Mouse (Mus musculus) macrophage (primary cell): ENCODE measurements around the gene Akap1. TPM values are rescaled to one million over a fixed set of nuclear protein-coding genes. Genes with fewer than 3 reads are reported as not detected.

ENCODE experiments used
- H3K27ac ChIP-seq: fragments of 350-480 bp; formaldehyde crosslinking; 2 replicates; pipeline ENCODE4 v1.9.0; 2021
- H3K36me3 ChIP-seq: fragments of 350-480 bp; formaldehyde crosslinking; 2 replicates; pipeline ENCODE4 v1.9.0; 2021; ENCODE audit errors: inconsistent target
- H3K4me3 ChIP-seq: fragments of 350-480 bp; formaldehyde crosslinking; 2 replicates; pipeline ENCODE4 v1.9.0; 2021; ENCODE audit errors: inconsistent target
- H3K79me2 ChIP-seq: fragments of 350-480 bp; formaldehyde crosslinking; 2 replicates; pipeline ENCODE4 v1.9.0; 2021; ENCODE audit errors: inconsistent target
- WGBS: methylation state at CpG from one replicate; pipeline ENCODE4 v1.1.7; 2026; ENCODE audit warnings: inconsistent platforms; ENCODE audit not compliant: missing documents; 5-methylcytosine and 5-hydroxymethylcytosine counted together
- polyA plus RNA-seq: library from polyadenylated mRNA; stranded (reverse); fragments of 250-400 nt; gene quantifications from 3 replicates; pipeline ENCODE4 v1.2.4, GENCODE M21; 2018; ENCODE audit warnings: inconsistent platforms

The Akap1 gene
- polyA plus RNA-seq, 1 experiment from 2014 or later: 5.7 TPM

GRCm38 (mm10) chr11:88820253-88820652 lies 44.1 kb downstream of the Akap1 start:
- Histone ChIP-seq H3K27ac (no peak overlapping the region), H3K79me2 (no peaks in the 10 kb centered on the region), H3K36me3 (no peaks in the 10 kb centered on the region), H3K4me3 (no peak overlapping the region)
- 71% methylated on average over 5 of the region's 6 CpGs for WGBS

GRCm38 (mm10) chr11:88817061-88817460 lies 47.3 kb downstream of the Akap1 start:
- Histone ChIP-seq H3K27ac (no peak overlapping the region), H3K36me3 (no peaks in the 10 kb centered on the region), H3K4me3 (no peak overlapping the region), H3K79me2 (no peaks in the 10 kb centered on the region)
- 80% methylated on average over 5 of the region's 5 CpGs for WGBS

GRCm38 (mm10) chr11:88803231-88804010 lies 61.0 kb downstream of the Akap1 start:
- WGBS: 75% methylated on average over 31 of the region's 31 CpGs
- no peak overlapping the region for H3K27ac ChIP-seq
- H3K4me3 ChIP-seq: no peak overlapping the region
- H3K79me2 ChIP-seq: no peaks in the 10 kb centered on the region
- H3K36me3 ChIP-seq: no peaks in the 10 kb centered on the region

- WGBS: 63% methylated on average over 8 of the region's 8 CpGs
- H3K36me3 ChIP-seq: no peaks in the 10 kb centered on the region
- H3K79me2 ChIP-seq: no peaks in the 10 kb centered on the region
- no peak overlapping the region for H3K27ac ChIP-seq
- no peak overlapping the region for H3K4me3 ChIP-seq
Observed at GRCm38 (mm10) chr11:88796207-88796606, 68.2 kb downstream of the Akap1 start.

DNA sequence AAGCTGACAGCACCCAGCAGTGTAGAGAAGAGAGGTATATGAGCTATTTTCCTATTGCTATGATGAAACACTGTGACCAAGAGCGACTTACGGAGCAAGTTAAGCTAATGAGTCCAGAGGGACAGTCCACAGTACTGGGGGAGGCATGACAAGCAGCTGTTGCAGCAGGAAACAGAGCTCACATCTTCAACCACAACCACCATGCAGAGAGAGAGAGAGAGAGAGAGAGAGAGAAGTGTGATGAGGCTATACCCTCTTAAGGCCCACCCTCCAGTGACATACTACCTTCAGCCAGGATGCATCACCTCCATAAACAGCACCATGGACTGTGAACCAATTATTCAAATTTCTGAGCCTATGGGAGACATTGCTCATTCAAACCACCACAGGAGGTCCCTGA lies 74.5 kb downstream of the Akap1 start:
- no peak overlapping the region for H3K4me3 ChIP-seq
- H3K36me3 ChIP-seq: no peaks in the 10 kb centered on the region
- no peaks in the 10 kb centered on the region for H3K79me2 ChIP-seq
- 52% methylated on average over 2 of the region's 2 CpGs for WGBS
- no peak overlapping the region for H3K27ac ChIP-seq

- WGBS: 81% methylated on average over 6 of the region's 7 CpGs
Observed at GRCm38 (mm10) chr11:88786816-88787215, 77.6 kb downstream of the Akap1 start.

GRCm38 (mm10) chr11:88783525-88783924 lies 80.9 kb downstream of the Akap1 start:
- Histone ChIP-seq H3K27ac (no peak overlapping the region), H3K4me3 (no peak overlapping the region), H3K79me2 (no peaks in the 10 kb centered on the region), H3K36me3 (no peaks in the 10 kb centered on the region)
- 76% methylated on average over 4 of the region's 4 CpGs for WGBS

More at GRCm38 (mm10) chr11:88786816-88787215, 77.6 kb downstream of the Akap1 start:
- Histone ChIP-seq H3K4me3 (no peak overlapping the region), H3K36me3 (no peaks in the 10 kb centered on the region), H3K27ac (no peak overlapping the region), H3K79me2 (no peaks in the 10 kb centered on the region)

DNA sequence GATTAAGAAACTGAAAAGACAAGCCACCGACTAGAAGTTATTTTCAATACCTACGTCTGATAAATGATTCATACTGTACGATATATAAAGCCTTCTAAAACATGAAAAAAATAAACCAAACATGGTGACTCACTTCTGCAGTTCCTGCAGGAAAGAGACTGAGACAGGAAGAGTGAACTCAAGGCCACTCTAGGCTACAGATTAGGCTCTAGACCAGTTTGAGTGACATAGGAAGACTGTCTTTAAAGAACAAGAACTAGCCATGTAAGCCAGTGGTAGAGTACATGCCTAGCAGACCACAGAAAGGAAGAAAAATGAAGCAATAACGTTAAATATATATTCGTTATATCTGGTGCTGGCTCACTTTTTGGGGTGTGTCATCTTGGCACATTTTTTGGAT lies 81.9 kb downstream of the Akap1 start:
- 67% methylated on average over 5 of the region's 5 CpGs for WGBS
- H3K79me2 ChIP-seq: no peaks in the 10 kb centered on the region
- no peak overlapping the region for H3K27ac ChIP-seq
- no peaks in the 10 kb centered on the region for H3K36me3 ChIP-seq
- no peak overlapping the region for H3K4me3 ChIP-seq

Other genes with a start within 250 kb of the Akap1 start
- gene Msi2, start 146.1 kb downstream of the Akap1 start, polyA plus RNA-seq: 4.8 to 5.2 TPM (median 5.1 TPM) in 3 replicates
- 284 to 556 TPM (median 477 TPM) in 3 replicates for gene Scpep1, start 90.9 kb upstream of the Akap1 start, polyA plus RNA-seq
- not detected in 3 replicates for gene Elobl, start 102.3 kb upstream of the Akap1 start, polyA plus RNA-seq
- 5.1 to 8.0 TPM (median 5.6 TPM) in 3 replicates for gene Coil, start 105.7 kb upstream of the Akap1 start, polyA plus RNA-seq
- 66.7 to 127 TPM (median 117 TPM) in 3 replicates for gene Trim25, start 134.8 kb upstream of the Akap1 start, polyA plus RNA-seq
- 3.6 to 6.2 TPM (median 4.9 TPM) in 3 replicates for gene Dgke, start 202.3 kb upstream of the Akap1 start, polyA plus RNA-seq
- gene Gm525, start 209.3 kb upstream of the Akap1 start, polyA plus RNA-seq: not detected in 3 replicates